Mouse (Mus musculus) frontal cortex, postnatal 10 days (tissue): Measurements from ENCODE around the gene Cfap73.
A peak's percentile ranks its signal among the peaks of the same experiment; 100 is the strongest.

Source experiments
- DNase-seq, 2 experiments: peaks; one replicate each; pipeline ENCODE4 v3.0.0; 2022; ENCODE audit warnings: low spot score in 2 of 2, mixed read lengths in 1 of 2

Cfap73 gene

GRCm38 (mm10) chr5:120586741-120587615 lies 47.1 kb downstream of the Cfap73 start:
- DNase-seq, result peak in 1 of 2 experiments; percentile 46

GRCm38 (mm10) chr5:120584968-120585367 lies 49.1 kb downstream of the Cfap73 start:
- DNase-seq, result no peak

GRCm38 (mm10) chr5:120583511-120583910 lies 50.5 kb downstream of the Cfap73 start:
- DNase-seq, result no peak

- DNase-seq, result no peak
Measured at GRCm38 (mm10) chr5:120582002-120582401, 52.0 kb downstream of the Cfap73 start.

- DNase-seq, result no peak
Measured at GRCm38 (mm10) chr5:120579898-120580626, 54.0 kb downstream of the Cfap73 start.

- DNase-seq, result no peak
Measured at GRCm38 (mm10) chr5:120579211-120579897, 54.7 kb downstream of the Cfap73 start.

- DNase-seq, result no peak
Measured at GRCm38 (mm10) chr5:120578504-120579081, 55.4 kb downstream of the Cfap73 start.
